Mouse (Mus musculus) erythroblast, embryonic 14.5 days (primary cell): ENCODE data around the gene Fosl1.

Experiments
- GATA1 ChIP-seq: IDR thresholded peaks from 2 replicates; pipeline ENCODE4 v1.6.1; 2012; ENCODE audit warnings: low read length, inconsistent platforms, mixed read lengths
- TAL1 ChIP-seq: IDR thresholded peaks from 3 replicates; pipeline ENCODE4 v1.6.1; 2012; ENCODE audit warnings: low read length, inconsistent platforms, mixed read lengths

GRCm38 (mm10) chr19:5466916-5467500, 19.7 kb downstream of the Fosl1 start:
- TF ChIP-seq TAL1 (no peak), GATA1 (no peak)
